Mouse (Mus musculus) ZHBTc4 (cell line): Measurements from ENCODE around the gene Ets1.
A peak's percentile ranks its signal among the peaks of the same experiment; 100 is the strongest.

Source experiments
- DNase-seq: peaks from one replicate; pipeline ENCODE4 v3.0.0-alpha.2; 2011; ENCODE audit warnings: low read depth, low spot score

Gene Ets1

DNA sequence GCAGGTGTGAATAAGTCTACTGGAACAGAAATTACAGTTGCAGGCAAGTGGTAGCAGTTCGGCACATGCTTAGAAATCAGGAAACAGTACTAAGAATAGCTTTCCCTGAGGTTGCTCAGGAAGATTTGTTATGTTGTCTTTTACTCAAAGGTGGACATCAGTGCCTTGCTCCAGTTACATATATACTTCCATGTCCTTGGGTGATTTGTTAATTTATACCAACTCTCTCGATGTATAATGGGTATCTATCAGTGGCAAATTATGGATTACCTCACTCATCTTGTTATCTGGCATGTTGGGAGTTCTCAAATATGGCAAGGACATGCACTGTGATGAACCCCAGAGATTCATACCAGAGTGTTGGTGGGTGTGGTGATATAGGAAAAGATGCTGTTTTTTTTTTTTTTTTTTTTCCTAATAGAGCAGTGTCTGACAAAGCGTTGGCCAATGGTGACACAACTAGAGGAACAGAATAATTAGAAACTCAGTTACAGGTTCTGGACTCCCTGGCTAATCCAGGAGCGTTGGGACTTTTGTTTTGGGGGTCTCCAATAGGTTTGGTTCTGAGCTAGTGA, 59.0 kb downstream of the Ets1 start:
- no peak for DNase-seq

DNA sequence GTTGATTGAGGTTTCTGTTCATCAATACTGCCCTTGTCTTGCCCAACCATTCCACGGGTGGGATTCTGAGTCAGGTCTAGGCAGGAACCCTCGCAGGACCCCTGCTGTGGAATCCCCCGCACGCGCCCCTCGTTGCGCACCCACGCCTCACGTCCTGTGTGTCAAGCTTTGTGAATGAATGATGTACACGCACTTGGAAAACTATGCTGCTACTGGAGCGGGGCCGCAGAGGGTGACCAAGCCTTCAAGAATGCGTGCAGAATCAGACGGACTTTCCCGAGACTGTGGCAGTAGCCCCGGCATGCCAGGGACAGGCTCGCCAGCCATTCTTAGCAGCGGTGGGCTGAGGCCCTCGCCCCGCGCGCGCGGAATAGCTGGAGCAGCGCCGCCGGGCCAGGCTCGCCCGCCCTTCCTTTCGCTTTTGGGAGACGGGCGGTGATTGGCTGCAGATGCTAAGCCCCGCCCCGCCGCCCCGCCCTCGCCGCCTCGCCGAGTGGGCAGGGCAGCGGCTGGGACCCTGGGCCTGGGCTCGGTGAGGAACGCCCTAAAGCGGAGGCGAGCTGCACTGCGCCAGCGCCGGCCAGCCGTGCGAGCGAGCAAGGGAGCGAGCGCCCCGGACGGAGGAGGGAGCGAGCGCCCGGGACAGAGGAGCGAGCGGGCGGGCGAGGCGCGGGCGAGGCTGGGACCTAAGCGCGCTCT, 59.6 kb downstream of the Ets1 start:
- DNase-seq: peak; percentile 95

DNA sequence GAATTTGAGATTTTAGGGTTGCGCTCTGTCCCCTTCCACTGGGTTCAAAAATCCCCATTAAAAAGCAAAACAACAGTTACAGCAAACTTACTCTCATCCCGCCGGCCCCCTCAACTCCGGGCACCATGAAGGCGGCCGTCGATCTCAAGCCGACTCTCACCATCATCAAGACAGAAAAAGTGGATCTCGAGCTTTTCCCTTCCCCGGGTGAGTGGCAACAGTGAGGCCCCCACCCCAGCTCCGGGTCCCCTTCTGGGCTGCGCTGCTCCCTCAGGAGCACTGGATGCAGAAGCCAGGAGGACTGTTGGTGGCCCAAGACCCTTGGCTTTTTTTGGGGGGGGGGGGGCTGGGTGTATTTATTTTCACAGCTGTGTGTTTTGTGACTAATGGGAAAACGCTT, 60.2 kb downstream of the Ets1 start:
- no peak for DNase-seq

DNA sequence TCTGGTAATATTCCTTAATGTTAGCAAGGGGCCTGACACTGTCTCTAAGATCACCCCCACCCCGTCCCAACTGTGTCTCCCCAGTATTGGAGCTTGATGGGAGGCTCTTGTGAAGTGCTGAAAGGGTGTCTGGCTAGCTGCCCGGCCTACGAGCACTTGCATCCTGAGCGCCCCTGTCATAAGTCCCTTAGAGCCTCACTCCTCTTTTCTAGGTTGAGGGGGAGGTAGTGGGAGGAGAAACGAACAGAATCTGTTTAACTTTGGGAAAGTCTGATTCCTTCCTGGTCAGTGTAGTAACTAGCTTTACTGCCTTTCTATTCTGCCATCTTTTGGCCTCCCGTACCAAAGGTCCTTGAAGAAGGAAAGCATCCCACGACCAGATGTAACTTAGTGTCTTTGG, 60.7 kb downstream of the Ets1 start:
- peak; percentile 6 for DNase-seq

DNA sequence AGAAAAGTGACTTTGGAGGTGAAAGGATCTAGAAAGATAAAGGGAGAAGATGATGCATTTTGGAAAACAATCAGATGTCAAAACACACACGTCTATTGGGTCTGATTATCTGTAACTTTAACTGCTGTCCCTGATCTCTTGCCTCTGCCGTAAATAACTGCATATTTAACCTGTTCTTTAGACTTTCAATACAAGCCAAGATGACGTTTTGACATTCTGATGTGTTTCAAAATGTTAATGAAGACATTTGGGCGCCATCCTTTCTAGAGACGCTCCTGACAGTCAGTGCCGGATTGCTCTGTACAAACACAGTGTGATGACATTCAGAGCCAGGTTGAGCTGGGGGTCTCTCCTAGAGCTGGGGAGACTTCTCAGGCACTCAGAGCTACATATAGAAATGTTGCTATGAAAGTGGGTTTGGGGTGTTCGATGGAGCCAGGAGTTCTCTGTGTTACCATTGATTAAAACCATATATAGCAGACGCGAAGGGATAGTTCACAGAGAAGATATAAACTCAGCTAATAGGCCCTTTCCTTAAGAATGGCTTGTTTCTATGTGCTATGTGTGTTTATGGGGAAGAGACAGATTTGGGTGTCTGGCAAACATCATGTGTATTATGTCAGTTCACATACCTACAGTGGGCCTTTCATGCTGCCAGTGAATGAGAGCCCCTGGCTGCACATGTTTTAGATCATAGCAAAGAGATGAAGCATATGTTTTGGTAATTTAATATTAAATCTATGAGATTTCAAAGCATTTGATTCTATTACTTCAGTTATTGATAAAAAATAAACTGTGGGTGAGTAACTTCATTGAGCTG, 61.5 kb downstream of the Ets1 start:
- DNase-seq: no peak

DNA sequence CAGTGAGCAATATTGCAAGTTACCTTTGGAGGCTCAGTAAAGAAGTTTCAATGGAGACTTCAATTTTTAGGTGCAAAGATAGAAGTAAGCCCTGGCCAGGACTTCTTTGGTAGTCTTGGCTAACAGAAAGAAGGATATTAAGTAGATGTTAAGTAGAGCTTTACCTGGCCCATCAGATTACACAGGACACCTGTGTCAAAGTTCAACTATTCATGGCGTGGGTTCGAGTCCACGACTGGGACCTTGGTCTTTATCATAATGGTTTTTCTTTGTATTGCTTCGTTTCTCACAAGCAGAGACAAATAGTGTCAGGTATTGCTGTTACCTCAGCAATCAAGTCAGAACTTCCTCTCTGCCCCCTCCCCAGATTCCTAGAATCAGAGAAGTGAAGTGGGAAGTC, 62.7 kb downstream of the Ets1 start:
- DNase-seq: no peak

DNA sequence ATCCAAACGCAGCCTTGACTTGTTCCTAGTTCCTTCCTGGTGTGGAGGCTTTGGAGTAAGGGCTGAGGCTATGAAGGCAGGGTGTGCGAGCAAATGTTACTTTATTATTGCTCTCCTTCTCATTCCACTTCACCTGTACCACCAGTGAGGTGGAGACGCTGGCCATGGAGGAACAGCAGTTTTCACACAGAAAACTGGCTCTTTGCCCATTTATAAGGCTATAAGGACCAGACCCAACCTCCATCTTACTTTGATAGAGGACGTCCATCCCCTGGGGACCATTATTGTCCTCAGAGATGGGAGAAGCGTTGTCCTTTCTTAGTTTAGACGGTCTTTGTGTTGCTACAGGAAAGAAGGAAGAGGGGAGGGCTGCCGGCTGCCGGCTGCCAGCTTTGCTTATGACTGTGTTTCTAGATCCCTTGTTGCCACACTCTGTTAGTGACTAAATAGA, 63.4 kb downstream of the Ets1 start:
- DNase-seq: no peak

DNA sequence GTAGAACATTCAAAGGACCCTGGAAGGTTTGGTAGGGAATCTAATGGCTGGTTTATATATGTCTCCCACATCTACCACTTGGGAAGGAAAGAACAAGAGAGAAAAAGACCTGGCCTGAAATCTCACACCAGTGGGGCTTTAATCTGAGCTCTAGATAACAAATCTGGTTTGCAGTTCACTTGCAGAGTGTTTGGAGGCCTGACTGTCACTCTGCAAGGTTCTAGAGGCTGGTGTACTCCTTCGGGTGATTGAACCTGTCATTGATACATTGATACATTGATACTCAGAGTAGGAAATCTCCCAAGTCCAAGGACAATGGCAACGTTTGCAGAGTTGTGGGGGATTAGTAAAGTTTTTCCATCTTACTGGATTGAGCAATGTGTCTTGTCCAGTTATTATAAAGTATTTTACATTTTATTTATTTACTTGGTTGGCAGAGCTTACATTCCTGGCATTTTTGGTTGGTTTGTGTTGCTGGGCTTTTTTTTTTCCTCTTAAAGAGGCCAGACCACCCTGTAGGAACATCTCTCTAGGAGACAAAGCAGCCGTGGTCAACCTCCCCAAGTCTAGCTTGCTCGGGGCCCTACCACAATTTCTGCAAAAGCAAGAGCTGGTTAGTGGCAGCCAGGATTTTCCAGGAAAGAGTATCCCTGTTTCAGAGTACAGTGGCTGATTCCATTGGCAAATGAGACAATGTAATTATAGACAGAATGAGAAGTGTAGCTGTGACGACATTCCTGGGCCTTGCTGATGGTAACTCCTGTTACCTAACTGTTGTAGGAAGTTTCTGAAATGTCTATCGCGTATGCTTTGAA, 64.3 kb downstream of the Ets1 start:
- no peak for DNase-seq

DNA sequence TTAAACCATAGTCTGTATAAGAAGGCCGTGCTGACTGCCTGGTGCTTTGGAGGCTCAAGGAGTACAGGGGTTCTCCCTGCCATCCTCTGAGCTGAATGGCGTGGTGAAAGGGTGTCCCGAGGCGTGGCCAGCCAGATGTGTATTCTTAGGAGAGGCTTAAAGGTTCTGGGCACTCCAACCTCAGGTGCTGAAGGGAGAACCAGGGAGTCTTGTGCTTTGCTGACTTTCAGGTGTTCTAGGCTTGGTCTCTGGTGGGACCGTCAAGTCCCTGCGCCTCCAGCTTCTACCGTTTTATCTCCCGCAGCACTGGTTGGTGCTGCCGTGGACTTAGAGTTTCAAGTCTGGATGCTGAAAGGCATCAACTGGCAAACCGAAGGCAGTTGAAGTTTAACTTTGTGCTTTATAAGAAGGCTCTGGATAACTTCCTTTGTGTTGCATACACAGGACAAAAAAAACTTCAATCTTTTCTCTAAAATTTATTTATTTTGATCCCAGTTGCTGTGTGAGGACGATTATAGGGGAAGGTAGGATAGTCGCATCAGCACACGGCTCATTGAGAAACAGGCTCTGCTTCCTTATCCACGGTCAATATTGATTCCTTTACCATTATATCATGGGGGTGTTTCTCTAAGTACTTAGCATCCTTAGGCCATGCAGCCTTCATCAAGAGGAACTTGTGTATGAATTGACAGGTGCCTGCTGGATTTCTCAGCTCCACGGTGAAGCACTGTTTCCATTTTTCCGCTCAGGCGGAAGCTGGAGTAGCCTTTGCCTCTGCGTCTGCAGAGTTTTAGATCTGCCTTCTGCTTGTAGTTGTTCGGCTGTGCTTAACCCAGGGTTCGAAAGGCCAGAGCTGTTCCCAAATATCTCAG, 65.3 kb downstream of the Ets1 start:
- DNase-seq: no peak

DNA sequence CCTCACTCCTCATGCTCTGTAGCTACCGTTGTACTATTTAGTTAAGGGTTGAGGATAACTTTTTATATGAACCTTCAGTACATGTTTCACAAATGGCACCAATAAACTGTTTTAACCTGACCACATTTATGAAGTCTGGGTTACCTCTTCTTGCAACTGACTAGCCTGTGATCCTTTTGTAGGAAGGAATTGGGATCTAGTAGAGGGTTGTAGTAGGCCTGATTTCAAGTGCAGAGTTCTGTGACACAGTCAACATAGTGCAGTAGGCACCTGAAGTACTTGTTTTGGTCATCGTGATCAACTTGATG, 65.9 kb downstream of the Ets1 start:
- no peak for DNase-seq

DNA sequence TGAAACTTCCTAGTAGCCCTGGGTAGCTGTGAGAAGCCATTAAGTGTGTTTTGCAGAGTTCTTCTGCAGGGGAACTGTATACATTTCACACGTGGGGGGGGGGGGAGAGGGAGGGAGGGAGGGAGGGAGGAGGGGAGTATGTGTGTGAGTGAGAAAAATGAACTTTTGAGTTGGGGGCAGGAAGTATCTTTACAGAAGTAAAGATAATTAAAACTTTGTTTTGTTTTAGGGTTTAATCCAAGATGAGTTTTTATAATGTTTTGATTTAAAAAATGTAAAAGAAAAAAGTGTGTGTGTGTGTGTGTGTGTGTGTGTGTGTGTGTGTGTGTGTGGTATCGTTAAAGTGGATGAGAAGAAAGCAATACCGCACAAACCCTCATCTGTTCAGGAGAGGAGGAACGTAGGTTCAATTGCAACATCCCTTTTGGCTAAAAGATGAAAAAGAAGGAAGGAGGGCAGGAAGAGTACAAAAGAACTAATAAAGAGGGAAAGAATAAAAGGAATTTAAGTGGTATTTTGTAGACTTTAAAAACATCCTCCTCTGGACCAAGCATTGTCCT, 66.9 kb downstream of the Ets1 start:
- DNase-seq: no peak

DNA sequence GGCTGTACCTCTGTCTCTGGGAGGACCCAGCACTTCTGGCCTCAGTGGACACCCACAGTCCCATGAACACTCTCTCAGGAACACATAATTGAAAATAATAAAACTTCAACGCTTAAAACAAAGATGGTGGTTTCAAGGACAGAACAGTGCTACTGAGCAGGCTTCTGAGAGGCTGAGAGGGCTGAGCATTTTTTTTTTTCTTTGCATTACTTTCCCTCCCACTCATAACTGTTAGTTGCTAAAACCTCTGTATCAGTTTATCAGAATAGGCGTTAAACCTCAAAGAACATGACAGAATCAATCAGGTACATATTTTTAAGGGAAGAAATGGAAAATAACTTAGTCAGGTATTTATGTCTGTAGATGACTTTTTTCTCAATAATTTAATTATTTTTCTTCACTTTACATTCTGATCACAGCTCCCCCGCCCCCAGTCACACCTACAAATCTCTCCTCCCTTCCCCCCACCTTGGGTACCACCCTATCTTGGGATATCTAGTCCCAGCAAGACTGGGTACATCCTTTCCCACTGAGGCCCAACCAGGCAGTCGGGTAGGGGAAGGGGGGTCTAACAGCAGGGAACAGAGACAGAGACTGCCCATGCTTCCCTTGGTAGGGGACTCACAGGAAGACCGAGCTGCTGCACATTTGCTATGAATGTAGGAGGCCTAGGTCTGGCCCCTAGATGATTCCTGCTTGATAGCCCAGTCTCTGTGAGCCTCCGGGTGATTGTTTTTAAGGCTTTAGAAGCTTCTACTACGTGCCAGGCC, 68.1 kb downstream of the Ets1 start:
- DNase-seq: no peak

DNA sequence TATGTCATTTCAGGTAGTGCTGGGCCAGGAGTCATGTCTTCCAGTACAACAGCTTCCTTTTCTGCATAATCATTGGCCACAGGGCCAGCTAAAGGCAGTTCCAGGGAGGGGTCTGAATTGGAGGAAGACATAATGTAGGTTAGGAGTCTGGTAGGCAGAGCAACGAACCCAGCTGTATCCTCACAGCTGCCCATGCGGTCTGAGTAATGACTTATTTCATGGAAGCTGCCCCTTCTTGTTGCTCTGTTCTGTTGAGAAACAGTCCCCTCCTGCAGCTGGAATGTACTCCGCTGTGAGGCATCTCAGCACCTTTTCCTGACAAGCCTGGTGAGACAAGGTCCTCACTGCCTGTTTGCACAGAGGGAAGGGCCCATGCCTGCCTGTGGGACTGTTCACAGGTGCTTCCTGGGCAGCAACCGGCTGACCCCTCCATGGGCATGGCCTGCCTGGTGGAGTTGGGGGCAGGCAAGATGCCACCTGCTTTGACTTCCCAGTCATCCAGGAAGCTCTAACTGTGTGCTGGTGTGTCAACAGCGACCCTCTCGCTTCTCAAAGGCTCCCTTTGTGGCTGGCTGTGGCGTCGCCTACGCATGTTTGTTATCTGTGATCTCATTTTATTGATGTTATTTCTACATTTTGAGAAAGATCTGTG, 69.9 kb downstream of the Ets1 start:
- no peak for DNase-seq

DNA sequence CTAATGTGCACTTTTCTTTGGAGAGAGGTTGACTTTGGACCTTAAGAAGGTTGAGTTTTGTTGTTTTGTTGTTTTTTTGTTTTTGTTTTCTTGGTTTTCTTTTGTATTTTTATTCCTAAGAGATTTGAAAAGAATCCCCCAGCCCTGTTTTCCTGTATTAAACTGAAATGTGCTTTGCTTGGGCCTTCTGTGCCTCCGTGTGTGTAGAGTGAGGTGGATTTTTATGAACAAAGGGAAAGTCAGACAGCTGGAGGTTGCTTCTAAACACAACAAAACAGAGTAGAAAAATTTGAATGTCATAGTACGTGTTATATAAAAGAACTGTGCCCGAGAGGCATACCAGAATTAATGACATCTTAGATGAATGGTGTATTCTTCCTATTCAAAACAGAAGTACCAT, 71.4 kb downstream of the Ets1 start:
- no peak for DNase-seq

DNA sequence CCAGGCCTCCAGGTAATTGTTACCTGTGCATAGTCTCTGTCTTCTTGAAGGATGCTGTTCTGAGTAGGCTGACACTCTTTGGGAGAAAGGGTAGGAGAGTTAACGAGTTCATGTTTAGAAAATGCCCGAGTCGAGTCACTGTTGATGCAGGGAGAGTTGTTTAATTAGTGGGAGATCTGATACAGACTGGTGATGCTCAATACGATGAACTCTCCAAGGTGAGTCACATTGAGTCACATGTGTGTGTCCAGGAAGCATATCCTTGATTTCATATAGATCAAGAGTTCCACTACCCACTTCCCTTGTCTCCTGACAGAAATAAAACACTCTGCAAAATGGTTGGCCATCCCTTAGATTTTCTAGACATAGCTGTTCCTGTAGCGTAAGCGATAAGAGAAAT, 72.5 kb downstream of the Ets1 start:
- DNase-seq: no peak

DNA sequence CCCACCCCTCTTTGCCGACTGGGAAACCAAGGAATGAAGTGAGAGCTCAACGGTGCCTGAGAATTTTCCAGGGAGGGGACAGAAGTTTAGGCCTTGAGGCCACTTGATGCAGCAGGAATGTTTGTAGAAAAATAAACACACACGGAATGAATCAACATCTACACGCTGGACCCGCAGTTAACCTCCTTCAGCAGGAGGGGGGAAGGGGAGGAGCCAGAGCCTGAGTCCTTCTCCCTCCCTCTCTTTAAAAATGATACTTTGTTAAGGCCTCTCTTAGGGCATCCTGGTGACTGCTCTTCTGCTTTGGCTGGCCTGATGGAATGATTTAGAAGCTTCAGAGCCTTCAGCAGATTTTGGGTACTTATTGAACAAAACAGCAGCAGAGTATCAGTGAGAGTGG, 73.3 kb downstream of the Ets1 start:
- DNase-seq: no peak

DNA sequence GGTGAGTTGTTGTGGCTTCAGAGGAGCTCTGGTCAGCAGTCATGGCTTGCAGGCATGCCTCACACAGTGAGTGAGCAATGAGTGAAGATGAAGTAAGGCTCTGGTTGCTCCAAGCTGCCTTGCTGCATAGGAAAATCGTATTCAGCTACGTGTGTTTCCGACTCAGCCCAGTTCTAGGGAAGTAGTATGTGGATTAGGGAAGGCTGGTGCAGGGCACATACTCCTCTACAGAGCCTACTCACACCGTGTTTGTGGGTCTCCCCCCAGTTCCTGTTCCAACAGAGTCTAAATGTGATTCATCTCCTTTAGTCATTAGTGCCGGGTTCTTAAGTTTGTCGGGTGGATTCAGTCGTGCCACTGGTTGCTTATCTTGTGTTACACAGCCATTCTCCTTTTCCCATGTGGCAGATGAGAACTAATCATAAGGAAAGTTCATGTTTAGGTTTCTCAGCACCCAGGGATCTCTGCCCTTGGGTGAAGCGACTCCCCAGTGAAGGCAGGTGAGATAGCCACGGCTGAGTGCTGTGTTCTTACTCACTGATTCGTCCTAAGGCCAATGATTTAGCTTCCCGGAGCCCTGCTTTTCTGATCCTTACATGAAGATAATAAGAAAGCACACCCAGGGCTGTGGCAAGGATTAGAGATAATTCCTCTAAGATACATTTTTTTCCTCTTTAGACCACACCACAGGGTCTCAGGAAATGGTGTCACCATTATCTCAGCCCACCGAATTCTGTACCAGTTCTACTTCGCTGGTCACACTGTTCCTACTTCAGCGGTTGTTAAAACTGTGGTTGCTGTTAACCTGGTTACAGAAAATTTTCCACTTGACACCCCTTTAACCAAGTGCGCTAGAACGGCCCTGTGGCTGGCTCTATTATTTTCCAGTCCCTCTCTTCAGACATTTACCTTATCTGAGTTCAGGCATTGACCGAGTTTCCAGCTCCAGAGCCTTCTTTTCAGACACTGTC, 74.0 kb downstream of the Ets1 start:
- no peak for DNase-seq

DNA sequence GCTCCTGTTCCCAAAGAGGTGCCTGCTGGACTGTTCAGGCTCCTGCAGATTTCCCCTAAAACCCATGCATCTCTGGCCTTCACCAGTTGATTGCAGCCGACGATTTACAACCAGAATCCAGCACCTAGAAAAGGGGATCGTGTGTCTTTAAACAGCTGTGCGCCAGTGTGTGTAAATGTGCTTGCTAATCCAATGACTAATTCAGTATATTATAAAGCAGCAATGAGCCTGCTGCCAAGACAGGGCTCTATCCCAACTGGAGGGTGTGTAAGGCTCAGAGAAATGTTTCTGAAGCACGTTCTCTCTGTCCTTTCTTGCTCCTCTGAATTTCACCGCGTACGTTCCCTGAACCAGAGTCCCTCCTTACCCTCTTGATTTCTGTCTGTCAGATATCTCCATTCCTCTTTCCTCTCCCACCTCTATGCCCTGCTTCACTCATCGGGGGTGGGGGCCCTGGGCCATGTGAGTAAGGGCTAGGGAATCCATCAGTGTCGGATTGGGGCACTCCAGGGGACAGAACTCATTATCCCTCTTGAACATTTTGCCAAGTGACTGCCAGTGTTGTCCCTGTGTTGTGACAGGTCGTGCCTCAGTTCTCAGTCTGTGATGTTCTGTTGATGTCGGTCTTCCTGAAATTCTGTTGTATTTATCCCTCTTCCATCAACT, 75.1 kb downstream of the Ets1 start:
- DNase-seq: no peak
